In genomic region chr1:165018236-165018635, GRCm38 (mm10) we compare ENCODE assay signal across 10 mouse cellular contexts.
DNase-seq lines count a peak whose midpoint lies in the region; ATAC-seq lines count a peak whose summit lies in the region.
"Had no signal": no experiment of that assay in that cellular context is flagged by ENCODE, and none has a peak within 500 bp of the region (broad histone marks: within the 10 kb centered on the region; RNA-seq: fewer than 3 reads in every experiment).

No protein-coding gene starts in this region.

- no peak for ATAC-seq in embryonic facial prominence, embryonic 13.5 days (ENCODE audit: insufficient number of reproducible peaks, insufficient read depth, low FRiP score, low TSS enrichment, low read depth)
- peak; percentile 35 for ATAC-seq in hindbrain, embryonic 12.5 days (ENCODE audit: low FRiP score)
- ATAC-seq in midbrain, embryonic 11.5 days (ENCODE audit: low FRiP score) = peak; percentile 38; the same call in 1 of the 2 replicates

- WGBS in embryonic facial prominence, embryonic 10.5 days = 86% methylated on average over 4 of the region's 4 CpGs
- WGBS in embryonic facial prominence, embryonic 13.5 days = 80% methylated on average over 4 of the region's 4 CpGs
- 86% methylated on average over 4 of the region's 4 CpGs for WGBS in hindbrain, embryonic 12.5 days
- WGBS in midbrain, embryonic 11.5 days = 86% methylated on average over 4 of the region's 4 CpGs

- no peak overlapping the region for H3K27ac ChIP-seq in embryonic facial prominence, embryonic 10.5 days (replicated peaks)
- H3K27ac ChIP-seq in embryonic facial prominence, embryonic 13.5 days = no peak overlapping the region
- peak overlapping the region; percentile 18; the same call in 1 of the 2 replicates for H3K27ac ChIP-seq in hindbrain, embryonic 12.5 days
- no peak overlapping the region for H3K27ac ChIP-seq in midbrain, embryonic 11.5 days (ENCODE audit: low read depth, low read length)
- H3K27ac ChIP-seq: liver, embryonic 12.5 days had no signal

- peak overlapping the region; percentile 57 for H3K4me3 ChIP-seq in embryonic facial prominence, embryonic 10.5 days
- H3K4me3 ChIP-seq in embryonic facial prominence, embryonic 13.5 days = peak overlapping the region; percentile 41; the same call in 1 of the 2 replicates
- no peak overlapping the region for H3K4me3 ChIP-seq in hindbrain, embryonic 12.5 days
- no peak overlapping the region for H3K4me3 ChIP-seq in midbrain, embryonic 11.5 days (ENCODE audit: low read depth, low read length)

- no peak for DNase-seq in embryonic facial prominence, embryonic 10.5 days (ENCODE audit: low spot score)
- no peak for DNase-seq in midbrain, embryonic 11.5 days (ENCODE audit: low spot score, missing footprints)
- DNase-seq in gastrocnemius, postnatal 4 days (ENCODE audit: low spot score in 2 of 2) = no peak
- DNase-seq in liver = no peak
- DNase-seq in T-cell, adult 2 months (ENCODE audit: low spot score) = no peak
- DNase-seq: gastrocnemius, postnatal 14 days; lung, postnatal 4 days had no signal

- no peak overlapping the region for H3K9ac ChIP-seq in embryonic facial prominence, embryonic 13.5 days
- no peak overlapping the region for H3K9ac ChIP-seq in hindbrain, embryonic 12.5 days
- H3K9ac ChIP-seq in midbrain, embryonic 11.5 days (ENCODE audit: low read length) = no peak overlapping the region
- H3K9ac ChIP-seq: liver, embryonic 12.5 days had no signal

- H3K36me3 ChIP-seq in embryonic facial prominence, embryonic 10.5 days (replicated peaks) = no peaks in the 10 kb centered on the region
- no peaks in the 10 kb centered on the region for H3K36me3 ChIP-seq in embryonic facial prominence, embryonic 13.5 days
- H3K36me3 ChIP-seq in hindbrain, embryonic 12.5 days = no peaks in the 10 kb centered on the region
- H3K36me3 ChIP-seq in midbrain, embryonic 11.5 days (ENCODE audit: control insufficient read depth, insufficient read depth, low read length) = no peaks in the 10 kb centered on the region
- H3K36me3 ChIP-seq: liver, embryonic 12.5 days had no signal

- H3K27me3 ChIP-seq in embryonic facial prominence, embryonic 10.5 days (replicated peaks; ENCODE audit: low read depth, poor library complexity, severe bottlenecking) = no peaks in the 10 kb centered on the region
- H3K27me3 ChIP-seq in embryonic facial prominence, embryonic 13.5 days = no peaks in the 10 kb centered on the region
- H3K27me3 ChIP-seq in hindbrain, embryonic 12.5 days = no peaks in the 10 kb centered on the region
- H3K27me3 ChIP-seq in midbrain, embryonic 11.5 days (ENCODE audit: control insufficient read depth, insufficient read depth, low read length) = no peaks in the 10 kb centered on the region; the same call in 1 of the 2 replicates
- H3K27me3 ChIP-seq: liver, embryonic 12.5 days had no signal

- H3K4me1 ChIP-seq in embryonic facial prominence, embryonic 10.5 days = no peaks in the 10 kb centered on the region
- H3K4me1 ChIP-seq in embryonic facial prominence, embryonic 13.5 days = peaks cover 6% of the 10 kb centered on the region; the same call in 1 of the 2 replicates
- H3K4me1 ChIP-seq in hindbrain, embryonic 12.5 days = peaks cover 9% of the 10 kb centered on the region
- peaks cover 6% of the 10 kb centered on the region for H3K4me1 ChIP-seq in midbrain, embryonic 11.5 days (ENCODE audit: control insufficient read depth, insufficient read depth, low read length)
- H3K4me1 ChIP-seq: liver, embryonic 12.5 days had no signal

- peak overlapping the region; percentile 59 for H3K4me2 ChIP-seq in embryonic facial prominence, embryonic 13.5 days
- H3K4me2 ChIP-seq in hindbrain, embryonic 12.5 days (replicated peaks) = peak overlapping the region; percentile 52; the same call in 1 of the 2 replicates
- H3K4me2 ChIP-seq in midbrain, embryonic 11.5 days = no peak overlapping the region; the same call in 1 of the 2 replicates

- no peaks in the 10 kb centered on the region for H3K9me3 ChIP-seq in embryonic facial prominence, embryonic 10.5 days
- no peaks in the 10 kb centered on the region for H3K9me3 ChIP-seq in embryonic facial prominence, embryonic 13.5 days
- no peaks in the 10 kb centered on the region for H3K9me3 ChIP-seq in hindbrain, embryonic 12.5 days (replicated peaks)
- H3K9me3 ChIP-seq in midbrain, embryonic 11.5 days (ENCODE audit: control insufficient read depth, low read length) = no peaks in the 10 kb centered on the region
- H3K9me3 ChIP-seq: liver, embryonic 12.5 days had no signal

Comparison
In these comparisons a context has a peak if more than half of its experiments do, and no peak if none do; other contexts are left out.
1. H3K4me3 ChIP-seq: peak in embryonic facial prominence, embryonic 10.5 days (single experiment) and embryonic facial prominence, embryonic 13.5 days (single experiment); none in hindbrain, embryonic 12.5 days (single experiment) and midbrain, embryonic 11.5 days (single experiment).